Mouse (Mus musculus) right cerebral cortex, postnatal 36 days (tissue): ENCODE measurements around the gene Ofcc1.

Experiments
- DNase-seq, 2 experiments: peaks; one replicate each; pipeline ENCODE4 v3.0.0; 2022; ENCODE audit warnings: low spot score in 2 of 2, mixed read lengths in 1 of 2

Gene Ofcc1

DNA sequence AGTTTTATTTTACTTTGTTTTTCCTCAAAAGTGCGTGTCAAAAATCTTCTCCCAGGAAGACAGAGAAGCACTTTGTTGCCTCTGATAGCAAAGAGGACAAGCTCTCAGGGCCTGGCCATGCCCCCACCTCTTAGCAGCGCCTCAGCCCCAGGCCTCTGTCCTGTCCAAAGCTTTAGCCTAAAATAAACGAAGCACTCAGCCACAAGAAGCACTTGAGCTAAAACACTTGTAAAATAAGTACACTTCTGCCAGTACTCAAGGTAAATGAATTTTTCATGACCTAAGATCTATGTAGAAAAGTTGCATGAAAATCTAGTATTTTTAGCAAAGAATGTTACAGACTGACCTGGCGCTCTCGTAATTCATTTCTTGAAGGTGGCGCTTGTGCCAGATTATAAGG, 117.4 kb downstream of the Ofcc1 start:
- no peak for DNase-seq

DNA sequence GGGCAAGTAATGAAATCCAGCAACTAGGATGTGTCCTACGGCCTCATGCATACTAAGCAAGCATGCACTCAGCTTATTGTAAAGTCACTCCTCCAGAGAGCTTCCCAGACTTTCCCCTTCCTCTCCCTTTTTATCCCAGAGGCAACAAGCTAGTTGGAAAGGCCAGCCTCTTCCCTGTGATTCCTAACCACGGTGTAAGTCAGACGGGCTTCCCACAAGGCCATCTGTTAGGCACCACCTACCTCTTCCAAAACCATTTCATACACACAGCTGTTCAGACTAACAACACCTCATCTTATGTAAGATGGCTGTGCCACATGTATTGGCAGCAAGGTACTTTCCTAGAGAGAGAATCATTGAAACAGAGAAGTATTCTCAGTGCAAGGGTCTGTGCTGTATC, 124.9 kb downstream of the Ofcc1 start:
- peak; percentile 3 to 4 for DNase-seq

DNA sequence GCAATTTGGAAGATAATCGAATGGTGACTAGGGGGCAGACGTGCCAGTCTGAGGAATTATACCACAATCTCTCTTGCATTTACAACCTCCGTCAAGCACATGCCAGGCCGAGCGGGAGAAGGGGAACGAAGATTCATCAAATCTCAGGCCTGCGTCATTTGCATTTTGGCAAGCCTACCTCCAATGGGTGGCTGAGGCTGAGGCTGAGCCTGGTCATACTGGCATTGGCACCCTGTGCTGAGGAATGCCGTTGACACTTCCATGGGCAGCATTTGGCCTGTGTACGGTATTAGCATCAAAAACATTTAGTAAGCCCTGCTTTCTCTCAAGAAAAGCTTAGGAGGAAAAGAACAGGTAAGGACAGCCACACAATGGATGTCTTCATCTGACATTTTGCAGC, 152.9 kb downstream of the Ofcc1 start:
- DNase-seq, result no peak

DNA sequence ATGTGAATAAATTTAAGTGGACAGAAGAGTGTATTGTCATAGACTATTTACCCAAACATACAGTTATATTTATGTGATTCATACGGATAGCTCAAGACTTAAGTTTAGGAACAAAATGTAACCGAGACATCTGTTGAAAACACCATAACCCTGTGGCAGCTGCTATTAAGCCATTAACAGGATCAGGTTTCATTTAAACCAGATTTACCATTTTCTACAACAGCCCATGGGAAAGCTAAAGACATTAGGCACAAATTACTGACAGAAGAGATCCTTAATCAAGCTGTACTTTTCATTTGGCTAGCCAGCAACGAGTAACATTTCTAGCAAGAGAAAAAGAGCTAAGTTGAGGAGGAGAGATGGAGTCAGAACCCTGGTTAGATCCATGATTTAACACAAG, 179.5 kb downstream of the Ofcc1 start:
- no peak for DNase-seq

DNA sequence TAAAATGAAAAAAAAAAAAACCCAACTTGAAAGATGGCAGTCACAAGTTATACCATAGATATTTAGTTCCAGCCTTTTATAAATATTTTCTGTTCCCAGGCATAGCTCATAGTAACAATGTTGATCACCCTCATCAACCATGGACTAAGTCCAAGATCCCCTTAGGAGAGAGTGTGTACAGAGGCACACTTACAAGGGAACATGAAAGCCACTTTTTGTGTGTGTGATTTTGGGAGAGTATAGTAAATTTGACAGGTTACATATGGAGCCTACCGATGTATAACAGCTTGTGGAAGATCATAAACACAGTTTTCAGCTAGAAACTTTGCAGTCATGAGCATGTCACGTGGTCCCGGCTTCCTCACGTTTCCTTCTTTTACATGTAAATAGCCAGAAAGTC, 189.5 kb downstream of the Ofcc1 start:
- no peak for DNase-seq

DNA sequence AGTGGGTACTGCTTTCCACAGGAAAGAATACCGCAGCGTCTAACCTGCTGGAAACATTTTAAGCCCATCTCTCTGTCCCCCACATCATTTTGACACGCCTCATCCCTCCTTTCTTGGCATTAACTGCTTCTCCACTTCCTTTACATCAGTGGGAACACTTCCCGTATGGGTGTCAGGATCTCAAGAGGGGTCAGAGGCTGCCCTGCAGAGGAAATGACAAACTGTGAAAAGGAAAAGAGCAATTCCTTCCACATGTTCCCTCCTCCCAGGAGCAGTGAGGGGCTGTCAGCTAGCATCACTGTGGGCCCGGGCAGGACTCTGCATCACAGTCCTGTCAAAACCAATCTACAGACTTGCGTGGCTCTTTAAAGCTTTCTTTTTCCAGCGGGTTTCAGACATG, 193.4 kb downstream of the Ofcc1 start:
- DNase-seq, result no peak

DNA sequence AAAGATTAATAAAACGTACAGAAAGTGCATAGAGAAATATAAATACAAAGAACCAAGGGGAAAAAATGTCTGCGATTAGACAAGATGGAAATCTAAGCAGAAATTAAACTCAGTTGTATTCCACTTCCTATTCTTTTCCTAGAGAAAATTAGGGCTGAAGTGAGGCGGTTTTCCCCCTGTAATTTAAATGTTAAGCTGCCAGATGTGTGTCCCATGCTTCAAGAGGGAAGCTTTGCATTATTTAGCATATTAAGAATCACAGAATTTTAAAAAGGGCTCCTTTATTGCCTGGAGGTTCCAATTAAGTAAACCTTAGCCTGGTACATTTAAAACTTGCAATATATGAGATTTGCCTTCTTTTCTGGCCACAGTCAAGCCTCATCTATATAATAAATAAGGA, 205.8 kb downstream of the Ofcc1 start:
- DNase-seq, result no peak

DNA sequence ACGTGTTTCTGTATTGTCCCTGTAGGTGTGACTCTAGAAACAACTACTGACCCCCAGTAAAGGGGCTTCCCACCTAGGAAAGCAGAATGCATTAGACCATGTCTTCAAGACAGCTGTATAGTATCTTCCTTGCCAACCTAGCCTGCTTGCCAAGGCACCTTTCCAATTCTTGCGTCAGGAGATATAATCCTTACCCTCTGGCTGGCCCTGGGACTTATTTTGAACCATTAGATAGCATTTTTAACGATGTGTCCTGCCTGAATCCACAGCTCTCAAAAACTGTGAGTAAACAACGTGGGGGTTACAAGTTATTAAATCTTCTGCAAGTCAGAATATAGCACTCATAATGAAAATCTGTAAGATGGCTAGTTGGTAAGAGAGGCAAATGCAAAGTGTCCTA, 221.3 kb downstream of the Ofcc1 start:
- no peak for DNase-seq

DNA sequence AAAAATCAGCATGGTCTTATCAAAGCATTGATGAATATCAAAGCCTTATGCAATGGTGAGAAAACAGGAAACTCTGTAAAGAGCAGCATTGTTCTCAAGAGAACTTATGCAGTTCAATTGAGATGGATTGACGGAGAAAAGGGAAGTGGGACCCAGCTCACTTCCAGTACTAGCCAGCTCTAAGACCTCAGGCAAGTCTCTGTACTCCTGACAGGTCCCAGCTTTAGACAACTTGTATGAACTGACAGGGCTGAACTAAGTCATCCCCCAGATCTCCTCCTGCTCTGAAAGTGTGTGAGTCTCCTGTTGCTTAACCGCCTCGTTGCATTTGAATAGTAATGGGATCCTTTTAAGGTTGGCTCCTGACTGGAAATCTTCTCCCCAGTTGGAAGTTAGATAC, 225.2 kb downstream of the Ofcc1 start:
- no peak for DNase-seq

DNA sequence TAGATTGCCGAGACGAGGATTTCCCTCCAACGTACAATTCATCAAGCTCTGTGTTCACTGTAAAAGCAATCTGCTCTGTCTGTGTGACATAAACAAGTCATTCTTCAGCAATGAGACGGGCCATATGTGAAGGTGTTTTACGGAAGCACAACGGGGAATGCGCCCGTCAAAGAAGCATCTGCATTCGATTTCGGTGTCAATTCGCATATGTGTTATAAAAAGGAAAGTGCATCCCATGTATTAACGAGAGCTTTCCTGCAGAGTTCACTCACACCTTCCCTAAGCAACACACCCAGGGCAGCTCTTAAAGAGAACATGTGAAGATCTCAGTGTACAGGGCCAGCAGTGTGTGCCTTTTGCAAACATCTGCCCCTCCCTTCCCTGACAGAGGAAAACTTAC, 225.6 kb downstream of the Ofcc1 start:
- DNase-seq, result no peak

DNA sequence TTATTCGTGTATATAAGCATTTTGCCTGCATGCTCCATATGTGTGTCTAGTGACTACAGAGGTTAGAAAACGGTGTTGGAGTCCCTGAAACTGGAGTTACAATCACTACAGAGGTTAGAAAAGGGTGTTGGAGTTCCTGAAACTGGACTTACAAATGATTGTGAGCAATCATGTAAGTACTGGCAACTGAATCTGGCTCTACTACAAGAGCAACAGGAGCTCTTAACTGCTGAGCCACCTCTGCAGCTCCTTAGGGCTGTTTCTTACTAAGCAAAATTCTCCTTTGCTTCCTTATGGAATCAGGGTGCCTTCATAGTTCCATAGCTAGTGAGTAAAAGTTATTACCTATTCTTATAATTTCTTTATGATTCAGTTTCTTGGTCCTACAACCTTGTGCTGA, 237.4 kb downstream of the Ofcc1 start:
- DNase-seq, result no peak

DNA sequence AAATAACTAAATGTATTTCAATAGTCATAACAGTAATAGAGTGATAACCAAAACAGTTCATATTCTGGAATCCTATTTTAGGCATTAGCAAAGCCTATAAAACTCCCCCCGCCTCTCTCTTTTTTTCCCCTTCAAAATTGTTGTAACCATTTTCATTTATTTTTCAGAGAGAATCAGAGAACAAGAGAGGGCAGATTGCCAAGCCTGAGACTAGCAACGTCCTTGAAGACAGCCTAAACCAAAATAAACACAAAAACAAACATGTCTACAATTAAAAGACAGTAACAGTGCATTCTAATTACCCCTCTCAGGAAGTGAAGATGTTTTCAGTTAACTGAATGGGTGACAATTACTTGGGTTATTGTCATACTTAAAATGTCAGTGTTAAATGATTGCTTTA, 248.9 kb downstream of the Ofcc1 start:
- DNase-seq, result no peak

DNA sequence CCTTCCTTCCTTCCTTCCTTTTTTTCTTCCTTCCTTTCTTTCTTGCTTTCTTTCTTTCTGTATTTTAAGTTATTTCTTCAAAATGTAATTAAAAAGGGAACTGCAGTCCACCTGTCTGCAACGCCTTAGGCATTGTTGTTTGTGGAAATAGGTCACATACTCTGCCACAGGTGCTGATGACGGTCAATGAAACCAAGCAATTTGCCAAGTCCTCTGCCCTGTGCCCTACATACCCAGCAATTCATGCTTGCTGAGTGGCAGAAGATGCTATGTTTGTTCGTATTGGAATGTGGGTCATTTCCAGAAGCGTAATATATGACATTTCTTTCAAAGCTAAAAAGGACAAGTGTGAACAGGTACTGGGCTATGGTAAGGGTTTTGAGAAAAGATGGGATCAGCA, 285.0 kb downstream of the Ofcc1 start:
- no peak for DNase-seq

DNA sequence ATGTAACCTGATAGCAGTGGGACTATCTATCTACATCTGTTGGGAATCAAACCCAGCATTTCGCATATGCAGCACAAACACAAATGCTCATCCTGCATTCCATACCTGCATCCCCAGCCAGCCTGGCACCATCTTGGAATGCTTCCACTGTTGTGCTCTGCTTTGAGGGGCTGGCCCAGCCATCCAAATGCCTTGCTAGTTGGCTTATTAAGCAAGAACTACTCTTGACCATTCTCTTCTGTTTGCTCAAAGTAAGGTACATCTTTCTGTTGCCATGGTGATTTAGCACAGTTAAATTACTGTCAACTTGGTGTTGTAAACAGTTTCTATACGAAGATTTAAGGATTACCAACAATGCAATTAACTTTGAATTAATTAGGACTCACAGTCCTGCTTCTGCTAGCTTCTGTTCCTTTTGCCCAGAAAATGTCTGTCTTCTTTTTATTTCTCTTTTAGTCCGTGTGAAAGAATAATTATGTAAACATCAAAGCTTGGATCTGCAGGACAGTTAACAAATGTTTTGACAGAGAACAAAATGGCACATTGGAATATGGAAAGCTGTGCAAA, 286.3 kb downstream of the Ofcc1 start:
- DNase-seq, result no peak

DNA sequence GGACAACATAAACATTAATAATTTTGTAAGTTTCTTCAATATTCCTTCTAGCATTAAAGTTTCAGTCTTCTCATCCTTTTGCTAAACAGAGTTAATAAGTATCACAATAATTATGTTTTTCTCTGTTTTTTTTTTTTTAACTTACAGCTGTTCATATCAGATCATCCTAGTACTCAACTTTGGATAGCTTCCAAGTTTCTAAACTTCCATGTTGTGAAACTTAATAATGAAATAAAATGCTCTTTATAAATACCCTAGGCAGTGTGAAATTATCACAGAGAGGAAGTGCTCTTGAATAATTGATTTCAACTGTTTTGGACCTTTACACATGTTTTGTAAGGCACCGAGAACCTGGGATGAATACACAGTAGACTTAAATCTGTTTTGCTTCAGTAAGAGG, 291.2 kb downstream of the Ofcc1 start:
- no peak for DNase-seq

DNA sequence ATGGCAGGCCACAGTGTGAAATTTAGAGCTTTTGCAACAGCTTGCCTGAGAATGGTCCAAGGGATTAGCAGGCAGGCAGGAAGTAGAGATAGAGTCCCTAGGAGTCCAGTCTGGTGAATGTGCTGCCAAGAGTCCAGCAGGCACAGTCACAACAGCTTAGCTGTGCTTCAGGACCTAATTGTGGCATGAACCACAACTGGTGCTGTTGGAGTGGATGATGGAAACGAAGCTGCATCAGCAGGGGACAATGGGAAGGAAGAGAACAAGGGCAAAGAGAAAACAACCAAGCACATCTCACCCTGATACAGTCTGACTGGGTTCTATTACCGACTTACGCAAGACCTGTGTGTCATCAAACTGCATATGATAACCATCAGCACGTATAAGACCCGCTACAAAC, 300.0 kb downstream of the Ofcc1 start:
- DNase-seq, result no peak

DNA sequence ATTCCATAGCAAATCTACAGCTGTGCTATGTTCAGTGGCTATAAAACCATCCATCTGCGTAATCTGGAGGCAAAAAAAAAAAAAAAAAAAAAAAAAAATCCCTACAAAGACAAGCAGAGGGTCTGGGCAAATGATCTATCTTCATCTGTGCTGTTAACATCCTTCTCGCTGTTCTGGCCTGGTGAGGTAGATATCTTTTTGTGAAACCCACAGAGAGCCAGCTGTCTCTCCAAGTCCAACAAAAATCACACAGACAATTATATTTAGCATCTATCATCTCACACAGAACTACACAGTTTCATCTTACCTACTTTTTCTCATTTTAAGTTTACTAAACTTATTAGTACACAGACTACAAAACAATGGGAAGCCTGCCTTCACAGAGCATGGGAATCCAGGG, 323.4 kb downstream of the Ofcc1 start:
- DNase-seq, result peak in 1 of 2 experiments; percentile 5

DNA sequence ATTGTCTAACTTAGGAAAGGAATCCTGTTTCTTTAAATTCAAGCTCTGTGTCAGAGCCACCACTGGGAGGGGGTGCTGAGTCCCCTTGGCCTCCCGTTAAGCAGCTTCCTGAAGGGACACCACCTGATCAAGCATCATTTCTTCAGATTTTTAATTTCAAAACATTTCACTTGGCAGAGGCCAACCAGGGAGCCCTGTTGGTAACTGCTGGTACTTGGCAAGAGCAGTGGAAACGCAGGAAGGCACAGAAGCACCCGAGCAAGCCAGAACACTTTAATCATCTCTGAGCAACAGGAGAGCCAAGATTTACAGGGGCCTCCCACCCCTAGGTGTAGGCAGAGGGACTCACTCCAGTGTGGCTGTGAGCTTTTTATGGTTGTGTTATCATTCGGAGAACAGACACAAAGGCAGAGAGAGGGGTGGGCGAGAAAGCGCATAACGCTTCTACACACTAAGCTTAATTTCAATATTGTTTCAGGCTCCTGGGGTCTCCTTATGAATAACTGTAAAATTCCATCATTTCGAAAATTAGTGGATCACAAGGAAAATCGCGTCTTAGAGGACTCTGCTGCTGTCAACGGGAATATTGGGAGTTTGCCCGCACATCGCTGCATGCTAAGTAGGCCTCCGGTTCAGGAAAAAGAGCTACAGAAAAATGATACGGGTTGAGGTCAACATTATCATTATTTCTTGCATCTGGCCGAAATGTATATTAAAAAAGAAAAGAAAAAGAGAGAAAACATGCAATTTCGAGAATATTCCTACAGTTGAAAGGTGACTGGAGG, 324.1 kb downstream of the Ofcc1 start:
- DNase-seq, result peak; percentile 33 to 41

DNA sequence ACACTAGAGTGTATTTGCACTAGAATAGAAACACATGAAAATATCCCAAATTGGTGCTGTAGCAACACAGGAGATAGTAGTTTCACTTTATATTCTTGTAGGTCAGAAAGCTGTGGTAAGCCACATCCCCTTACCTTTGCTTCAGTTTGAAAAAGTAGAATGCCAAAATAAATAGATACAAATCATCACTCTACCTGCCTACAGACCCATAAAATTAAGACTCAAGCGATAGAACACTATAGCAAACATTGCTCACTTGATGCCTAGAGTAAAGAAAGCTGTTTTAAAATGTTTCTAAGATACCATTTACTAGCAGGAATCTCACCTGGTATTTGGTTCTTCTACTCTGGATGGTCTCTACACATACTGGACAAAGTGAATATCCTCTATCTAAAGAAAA, 331.8 kb downstream of the Ofcc1 start:
- DNase-seq, result no peak

DNA sequence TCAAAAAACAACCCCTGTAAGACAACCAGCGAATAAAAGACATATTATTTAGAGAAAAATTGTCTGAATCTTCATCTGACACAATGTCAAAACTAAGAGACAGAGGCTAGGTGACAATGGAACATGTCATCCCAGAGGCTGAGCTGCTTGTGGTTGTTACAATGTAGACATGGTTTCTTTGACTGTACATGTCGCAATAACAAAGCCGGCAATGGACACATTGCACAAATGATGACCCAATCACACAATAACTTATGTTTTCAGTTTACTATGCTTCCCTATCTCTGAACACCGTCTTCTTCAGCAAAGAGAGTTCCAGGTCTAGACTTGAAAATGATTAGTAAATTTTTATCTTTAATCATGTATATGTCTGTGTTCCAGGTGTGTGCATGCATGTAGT, 332.4 kb downstream of the Ofcc1 start:
- no peak for DNase-seq

DNA sequence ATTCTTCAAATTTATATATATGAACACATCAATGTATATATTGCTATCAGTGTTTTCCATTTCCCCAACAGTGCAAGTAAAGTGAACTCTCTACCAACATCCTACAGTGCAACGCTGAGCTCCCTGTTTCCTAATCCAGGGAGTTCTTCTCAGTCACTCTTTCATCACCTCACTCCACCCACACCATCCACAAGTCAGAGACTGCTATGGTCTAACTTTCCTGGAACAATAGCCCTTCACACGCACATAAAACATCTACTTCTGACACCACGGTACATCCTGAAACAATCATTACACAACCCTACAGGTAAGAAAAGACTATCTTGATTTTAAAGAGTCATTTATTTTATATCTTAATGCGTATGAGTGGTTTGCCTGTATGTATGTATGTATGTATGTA, 335.4 kb downstream of the Ofcc1 start:
- DNase-seq, result no peak

DNA sequence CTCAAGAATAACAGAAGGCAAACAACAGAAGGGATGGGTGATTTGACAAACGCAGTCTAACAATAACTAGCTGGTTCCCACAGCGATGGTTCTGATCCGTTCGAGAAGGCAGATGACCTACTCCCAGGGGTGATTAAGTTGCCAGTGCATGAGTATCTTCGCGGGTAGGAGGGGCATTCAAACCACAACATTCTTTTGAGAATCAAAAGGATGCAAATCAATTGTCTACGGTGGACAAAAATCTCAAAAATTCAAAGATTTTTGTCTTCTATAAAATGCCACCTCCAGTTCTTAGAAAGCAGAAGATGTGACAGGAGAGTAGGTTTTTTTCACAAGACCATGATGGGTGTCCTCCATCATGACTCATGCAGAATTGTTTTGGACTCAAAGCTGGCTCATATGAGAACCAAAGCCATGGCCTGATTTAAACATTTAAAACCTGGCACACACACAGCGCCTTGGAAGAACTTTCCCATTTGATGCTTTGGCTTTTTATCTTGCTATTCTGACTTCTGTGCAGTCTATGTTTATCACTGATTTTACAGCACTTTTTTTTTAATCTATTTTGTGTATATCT, 338.0 kb downstream of the Ofcc1 start:
- DNase-seq, result no peak

DNA sequence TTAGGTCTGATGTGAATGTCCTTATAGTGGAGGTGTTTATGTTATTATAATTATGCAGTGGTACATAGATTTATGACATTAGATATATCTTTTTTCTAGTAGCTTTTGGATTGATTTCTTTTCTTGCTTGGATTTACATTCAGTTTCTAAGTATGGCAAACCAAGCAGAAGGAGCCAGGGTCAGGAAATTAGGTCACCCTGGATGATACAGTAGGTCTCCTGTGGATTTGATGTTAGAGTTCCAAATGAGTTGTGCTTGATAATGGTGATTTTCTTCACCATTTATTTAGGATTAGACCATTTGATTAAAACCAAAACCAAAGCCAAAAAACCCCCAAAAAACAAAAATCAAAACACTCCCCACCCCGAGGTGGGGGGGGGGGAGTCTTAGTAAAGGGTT, 338.6 kb downstream of the Ofcc1 start:
- no peak for DNase-seq

DNA sequence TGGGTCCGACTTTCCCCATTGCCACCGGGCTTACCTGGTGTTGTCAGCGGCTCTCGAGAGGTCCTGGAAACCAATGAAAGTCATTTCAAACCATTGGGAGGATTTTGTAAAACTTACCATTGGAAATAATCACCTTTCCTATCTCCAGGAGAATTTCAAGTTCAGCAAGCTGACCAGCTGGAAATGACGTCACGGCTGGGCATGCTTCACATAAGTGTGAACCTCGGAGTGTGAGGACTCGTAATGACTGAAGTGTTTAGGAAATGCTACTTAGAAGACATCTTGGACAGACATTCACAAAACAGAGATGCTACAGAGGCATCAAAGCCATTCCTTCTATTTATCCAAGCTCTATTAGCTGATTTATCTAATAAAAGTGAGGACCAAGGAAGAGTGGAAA, 361.0 kb downstream of the Ofcc1 start:
- DNase-seq, result no peak
